Mouse (Mus musculus) frontal cortex, postnatal 14 days (tissue): Measurements from ENCODE around the gene Bahd1.
A peak's percentile ranks its signal among the peaks of the same experiment; 100 is the strongest.

Experiments used
- DNase-seq, 2 experiments: peaks; one replicate each; pipeline ENCODE4 v3.0.0; 2022; ENCODE audit warnings: low spot score in 2 of 2

Bahd1 gene

GRCm38 (mm10) chr2:118898771-118899170 is 1.4 kb upstream of the Bahd1 start:
- DNase-seq: no peak

GRCm38 (mm10) chr2:118899306-118899705 is 871 bp upstream of the Bahd1 start:
- no peak for DNase-seq

- no peak for DNase-seq
Measured at GRCm38 (mm10) chr2:118900826-118901140, 606 bp downstream of the Bahd1 start.

- DNase-seq: peak; percentile 95 to 98
Measured at GRCm38 (mm10) chr2:118901175-118902031, 1.2 kb downstream of the Bahd1 start.

- DNase-seq: peak in 1 of 2 experiments; percentile 21
Measured at GRCm38 (mm10) chr2:118902051-118903025, 2.2 kb downstream of the Bahd1 start.

GRCm38 (mm10) chr2:118903333-118903741 is 3.2 kb downstream of the Bahd1 start:
- DNase-seq: no peak

GRCm38 (mm10) chr2:118905433-118906117 is 5.4 kb downstream of the Bahd1 start:
- no peak for DNase-seq

GRCm38 (mm10) chr2:118906118-118906492 is 5.9 kb downstream of the Bahd1 start:
- DNase-seq: no peak

- no peak for DNase-seq
Measured at GRCm38 (mm10) chr2:118907781-118908180, 7.6 kb downstream of the Bahd1 start.

- DNase-seq: no peak
Measured at GRCm38 (mm10) chr2:118909151-118909550, 9.0 kb downstream of the Bahd1 start.

- DNase-seq: no peak
Measured at GRCm38 (mm10) chr2:118910605-118911278, 10.6 kb downstream of the Bahd1 start.

GRCm38 (mm10) chr2:118912706-118913105 is 12.5 kb downstream of the Bahd1 start:
- no peak for DNase-seq

GRCm38 (mm10) chr2:118913551-118914276 is 13.5 kb downstream of the Bahd1 start:
- no peak for DNase-seq

GRCm38 (mm10) chr2:118914685-118915084 is 14.5 kb downstream of the Bahd1 start:
- DNase-seq: no peak

- no peak for DNase-seq
Measured at GRCm38 (mm10) chr2:118916436-118916835, 16.3 kb downstream of the Bahd1 start.

- no peak for DNase-seq
Measured at GRCm38 (mm10) chr2:118918543-118918942, 18.4 kb downstream of the Bahd1 start.

GRCm38 (mm10) chr2:118920428-118920827 is 20.3 kb downstream of the Bahd1 start:
- no peak for DNase-seq

GRCm38 (mm10) chr2:118925952-118926351 is 25.8 kb downstream of the Bahd1 start:
- DNase-seq: no peak

GRCm38 (mm10) chr2:118926361-118926997 is 26.3 kb downstream of the Bahd1 start, which contains the start of gene Chst14:
Gene Chst14, plus strand, starts transcription at chr2:118926496.
- DNase-seq: peak in 1 of 2 experiments; percentile 38
